Mouse (Mus musculus) MEL (cell line): ENCODE data around the gene Epo. TPM values are rescaled to one million over a fixed set of nuclear protein-coding genes. Genes with fewer than 3 reads are reported as not detected.

ENCODE experiments used
- DNase-seq: peaks from one replicate; pipeline ENCODE4 v3.0.0; 2011; ENCODE audit warnings: low read depth, low spot score
- H3K27ac ChIP-seq: 2 replicates; pipeline ENCODE4 v1.5.1; 2012; ENCODE audit warnings: low read depth, mild to moderate bottlenecking, control low read depth, low read length, moderate library complexity; ENCODE audit not compliant: control insufficient read depth
- H3K27me3 ChIP-seq, 2 experiments: fragments of 150-350 bp in 1 of 2; sonication (generic) in 1 of 2; 2 replicates each; pipeline ENCODE4 v1.6.1; 2012; ENCODE audit warnings: low read length in 2 of 2, mild to moderate bottlenecking in 2 of 2, improper control_type of control experiment in 1 of 2, moderate library complexity in 1 of 2; ENCODE audit not compliant: insufficient read depth in 2 of 2, control insufficient read depth in 1 of 2
- H3K36me3 ChIP-seq, 2 experiments: 2 replicates each; pipeline ENCODE4 v1.6.1; 2012 to 2014; ENCODE audit warnings: low read length in 2 of 2, improper control_type of control experiment in 1 of 2, inconsistent platforms in 1 of 2, mild to moderate bottlenecking in 1 of 2; ENCODE audit not compliant: insufficient read depth in 2 of 2, control insufficient read depth in 1 of 2
- H3K4me1 ChIP-seq, 2 experiments: fragments of 150-350 bp in 1 of 2; sonication (generic) in 1 of 2; 2 replicates each; pipeline ENCODE4 v1.6.1; 2012; ENCODE audit warnings: low read length in 2 of 2, improper control_type of control experiment in 1 of 2, mild to moderate bottlenecking in 1 of 2; ENCODE audit not compliant: insufficient read depth in 2 of 2, control insufficient read depth in 1 of 2
- H3K4me3 ChIP-seq, 2 experiments: fragments of 150-350 bp in 1 of 2; sonication (generic) in 1 of 2; 2 replicates each; pipeline ENCODE4 v1.5.1; 2012; ENCODE audit warnings: low read depth in 2 of 2, low read length in 2 of 2, mild to moderate bottlenecking in 2 of 2, moderate library complexity in 2 of 2, control low read depth in 1 of 2, improper control_type of control experiment in 1 of 2; ENCODE audit not compliant: control insufficient read depth in 1 of 2, insufficient read depth in 1 of 2
- H3K79me2 ChIP-seq: 2 replicates; pipeline ENCODE4 v1.6.1; 2012; ENCODE audit warnings: mild to moderate bottlenecking, low read length, moderate library complexity; ENCODE audit not compliant: control insufficient read depth, poor library complexity, insufficient read depth
- H3K9ac ChIP-seq: 2 replicates; pipeline ENCODE4 v1.6.1; 2012; ENCODE audit warnings: low read depth, mild to moderate bottlenecking, control low read depth, low read length, moderate library complexity; ENCODE audit not compliant: control insufficient read depth, poor library complexity, severe bottlenecking
- H3K9me3 ChIP-seq: fragments of 150-350 bp; sonication (generic); replicated peaks from 2 replicates; pipeline ENCODE4 v1.6.1; 2012; ENCODE audit warnings: mild to moderate bottlenecking, low read length, improper control_type of control experiment, moderate library complexity; ENCODE audit not compliant: insufficient read depth
- CTCF ChIP-seq, 3 experiments: IDR thresholded peaks in 2 of 3; conservative IDR thresholded peaks in 1 of 3; 2 replicates each; pipeline ENCODE4 v1.5.1; 2011 to 2012; ENCODE audit warnings: low read length in 3 of 3, low read depth in 2 of 3, mild to moderate bottlenecking in 2 of 3, improper control_type of control experiment in 1 of 3, inconsistent platforms in 1 of 3, mixed read lengths in 1 of 3, moderate library complexity in 1 of 3; ENCODE audit not compliant: control insufficient read depth in 1 of 3, insufficient read depth in 1 of 3, poor library complexity in 1 of 3, severe bottlenecking in 1 of 3
- E2F4 ChIP-seq: IDR thresholded peaks from 2 replicates; pipeline ENCODE4 v1.6.1; 2011; ENCODE audit warnings: low read depth, low read length, improper control_type of control experiment, borderline replicate concordance
- EP300 ChIP-seq, 2 experiments: IDR thresholded peaks; 2 replicates each; pipeline ENCODE4 v1.6.1; 2011; ENCODE audit warnings: improper control_type of control experiment in 2 of 2, low read length in 2 of 2, low read depth in 1 of 2, mild to moderate bottlenecking in 1 of 2
- ETS1 ChIP-seq: IDR thresholded peaks from 2 replicates; pipeline ENCODE4 v1.6.1; 2012; ENCODE audit warnings: low read depth, mild to moderate bottlenecking, inconsistent platforms, low read length, improper control_type of control experiment, moderate library complexity
- GABPA ChIP-seq: IDR thresholded peaks from 2 replicates; pipeline ENCODE4 v1.6.1; 2012; ENCODE audit warnings: low read depth, mild to moderate bottlenecking, inconsistent platforms, low read length, improper control_type of control experiment, moderate library complexity
- GATA1 ChIP-seq: IDR thresholded peaks from 2 replicates; pipeline ENCODE4 v1.6.1; 2011; ENCODE audit warnings: low read depth, low read length, improper control_type of control experiment
- HCFC1 ChIP-seq: IDR thresholded peaks from 2 replicates; pipeline ENCODE4 v1.6.1; 2012; ENCODE audit warnings: low read depth, mild to moderate bottlenecking, inconsistent platforms, low read length, improper control_type of control experiment, moderate library complexity
- JUND ChIP-seq: IDR thresholded peaks from 2 replicates; pipeline ENCODE4 v1.6.1; 2011; ENCODE audit warnings: low read depth, mild to moderate bottlenecking, improper control_type of control experiment, low read length
- KAT2A ChIP-seq: conservative IDR thresholded peaks from 2 replicates; pipeline ENCODE4 v1.6.1; 2012; ENCODE audit warnings: low read depth, low read length, improper control_type of control experiment, inconsistent platforms
- MAFK ChIP-seq: IDR thresholded peaks from 2 replicates; pipeline ENCODE4 v1.6.1; 2011; ENCODE audit warnings: low read depth, mild to moderate bottlenecking, low read length, improper control_type of control experiment, borderline replicate concordance
- MEF2A ChIP-seq: IDR thresholded peaks from 2 replicates; pipeline ENCODE4 v1.6.1; 2014; ENCODE audit warnings: low read depth, mild to moderate bottlenecking, inconsistent platforms, low read length, improper control_type of control experiment; ENCODE audit not compliant: poor library complexity, insufficient replicate concordance, severe bottlenecking; ENCODE audit errors: extremely low read depth
- MYB ChIP-seq: IDR thresholded peaks from 2 replicates; pipeline ENCODE4 v1.6.1; 2011; ENCODE audit warnings: mild to moderate bottlenecking, low read depth, low read length, improper control_type of control experiment
- MYC ChIP-seq: IDR thresholded peaks from 2 replicates; pipeline ENCODE4 v1.6.1; 2011; ENCODE audit warnings: low read depth, mild to moderate bottlenecking, low read length, improper control_type of control experiment, moderate library complexity
- NRF1 ChIP-seq: IDR thresholded peaks from 2 replicates; pipeline ENCODE4 v1.6.1; 2014; ENCODE audit warnings: low read depth, mild to moderate bottlenecking, inconsistent platforms, low read length, improper control_type of control experiment, moderate library complexity; ENCODE audit not compliant: poor library complexity, insufficient read depth, severe bottlenecking
- POLR2AphosphoS5 ChIP-seq: IDR thresholded peaks from 2 replicates; pipeline ENCODE4 v1.6.1; 2012; ENCODE audit warnings: low read depth, borderline replicate concordance, mild to moderate bottlenecking, inconsistent platforms, low read length, moderate library complexity, mixed read lengths
- RCOR1 ChIP-seq: IDR thresholded peaks from 2 replicates; pipeline ENCODE4 v1.6.1; 2012; ENCODE audit warnings: low read depth, mild to moderate bottlenecking, inconsistent platforms, low read length, improper control_type of control experiment
- SIN3A ChIP-seq: IDR thresholded peaks from 2 replicates; pipeline ENCODE4 v1.6.1; 2012; ENCODE audit warnings: low read length, improper control_type of control experiment, inconsistent platforms
- SMC3 ChIP-seq: IDR thresholded peaks from 2 replicates; pipeline ENCODE4 v1.6.1; 2011; ENCODE audit warnings: low read depth, low read length, improper control_type of control experiment
- TCF12 ChIP-seq: IDR thresholded peaks from 2 replicates; pipeline ENCODE4 v1.6.1; 2014; ENCODE audit warnings: low read depth, mild to moderate bottlenecking, inconsistent platforms, low read length, improper control_type of control experiment, moderate library complexity
- UBTF ChIP-seq: IDR thresholded peaks from 2 replicates; pipeline ENCODE4 v1.6.1; 2012; ENCODE audit warnings: low read depth, mild to moderate bottlenecking, inconsistent platforms, low read length, improper control_type of control experiment, moderate library complexity, borderline replicate concordance; ENCODE audit not compliant: insufficient read depth
- USF1 ChIP-seq: IDR thresholded peaks from 2 replicates; pipeline ENCODE4 v1.6.1; 2014; ENCODE audit warnings: low read depth, mild to moderate bottlenecking, inconsistent platforms, low read length, improper control_type of control experiment, moderate library complexity
- ZC3H11A ChIP-seq: IDR thresholded peaks from 2 replicates; pipeline ENCODE4 v1.6.1; 2012; ENCODE audit warnings: low read depth, mild to moderate bottlenecking, inconsistent platforms, low read length, improper control_type of control experiment
- ZKSCAN1 ChIP-seq: IDR thresholded peaks from 2 replicates; pipeline ENCODE4 v1.6.1; 2012; ENCODE audit warnings: low read depth, mild to moderate bottlenecking, inconsistent platforms, low read length, improper control_type of control experiment, moderate library complexity
- ZMIZ1 ChIP-seq: IDR thresholded peaks from 2 replicates; pipeline ENCODE4 v1.6.1; 2012; ENCODE audit warnings: low read depth, mild to moderate bottlenecking, inconsistent platforms, low read length, improper control_type of control experiment, moderate library complexity
- polyA plus RNA-seq, 2 experiments: library from polyadenylated mRNA; stranded (reverse) in 1 of 2; unstranded in 1 of 2; fragments of >175 nt in 1 of 2; fragments of >200 nt in 1 of 2; gene quantifications; 2 replicates each; pipeline versions ENCODE4 v1.2.1 to v1.2.4; 2012; ENCODE audit warnings: low replicate concordance in 2 of 2, low read depth in 1 of 2; ENCODE audit not compliant: insufficient read length in 2 of 2, insufficient read depth in 1 of 2, missing spikeins in 1 of 2
- total RNA-seq: library from RNA; depleted of rRNA; stranded (reverse); fragments of 300-350 nt; gene quantifications from 2 replicates; pipeline ENCODE4 v1.2.3, GENCODE M21; 2012

Epo gene
- total and polyA plus RNA-seq, 3 experiments: not detected

DNA sequence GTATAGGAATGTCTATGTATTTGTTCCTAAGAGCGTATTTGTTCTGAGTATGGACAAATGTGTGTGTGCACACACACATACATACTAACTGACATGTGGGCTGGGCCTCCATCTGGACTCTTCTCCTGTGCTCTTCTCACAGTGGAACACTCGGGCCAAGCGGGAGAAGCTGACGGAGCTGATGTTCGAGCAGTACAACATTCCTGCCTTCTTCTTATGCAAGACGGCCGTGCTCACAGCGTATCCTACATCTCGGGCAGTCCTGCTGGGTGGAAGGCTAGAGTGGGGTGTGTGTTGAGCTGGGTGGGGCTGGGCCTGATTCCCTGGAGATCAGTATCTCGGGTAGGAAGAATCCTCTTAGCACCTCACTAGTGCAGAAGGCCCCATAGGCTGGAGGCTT lies 29.9 kb upstream of the Epo start:
- TF ChIP-seq MAFK (no peak), MEF2A (no peak), JUND (no peak), E2F4 (no peak), ZC3H11A (no peak), KAT2A (no peak)
- Histone ChIP-seq H3K36me3 (no peaks in the 10 kb centered on the region), H3K27ac (no peak overlapping the region), H3K4me3 (no peak overlapping the region), H3K79me2 (no peaks in the 10 kb centered on the region), H3K27me3 (peaks cover 11 to 29% of the 10 kb centered on the region in 2 experiments), H3K9ac (no peak overlapping the region), H3K4me1 (no peaks in the 10 kb centered on the region), H3K9me3 (no peaks in the 10 kb centered on the region)
- DNase-seq: no peak

GRCm38 (mm10) chr5:137561556-137561955 lies 28.5 kb upstream of the Epo start:
- no peak overlapping the region for H3K9ac ChIP-seq
- H3K4me3 ChIP-seq: no peak overlapping the region
- H3K27me3 ChIP-seq: peaks cover 11 to 36% of the 10 kb centered on the region in 2 experiments
- no peaks in the 10 kb centered on the region for H3K79me2 ChIP-seq
- H3K9me3 ChIP-seq: no peaks in the 10 kb centered on the region
- no peaks in the 10 kb centered on the region for H3K4me1 ChIP-seq
- no peaks in the 10 kb centered on the region for H3K36me3 ChIP-seq
- TF ChIP-seq SMC3 (no peak), ZMIZ1 (no peak), UBTF (no peak), CTCF (IDR thresholded peaks at IDR 0.05 in 2 of 3, conservative IDR thresholded peaks at IDR 0.05 in 1 of 3; ENCODE audit: control insufficient read depth in 1 of 3, insufficient read depth in 1 of 3, low read depth in 2 of 3, low read length in 3 of 3, poor library complexity in 1 of 3, severe bottlenecking in 1 of 3) (no peak), KAT2A (no peak), HCFC1 (no peak)
- TF ChIP-seq, all 39 proteins: peak for 0
- H3K27ac ChIP-seq: no peak overlapping the region
- DNase-seq: no peak

- Histone ChIP-seq H3K9ac (no peak overlapping the region), H3K4me3 (no peak overlapping the region)
- no peak for TF ChIP-seq E2F4
- TF ChIP-seq GABPA: no peak
- TF ChIP-seq POLR2AphosphoS5: no peak
- no peak for TF ChIP-seq ZKSCAN1
- TF ChIP-seq GATA1: no peak
- no peak for TF ChIP-seq EP300 (IDR thresholded peaks at IDR 0.05; ENCODE audit: low read depth in 1 of 2, low read length in 2 of 2)
- TF ChIP-seq USF1: no peak
- no peak for TF ChIP-seq SIN3A
- no peak for TF ChIP-seq NRF1
- no peak for TF ChIP-seq ETS1
- no peak for TF ChIP-seq SMC3
- no peak for TF ChIP-seq RCOR1
- no peak for TF ChIP-seq MYC
- no peak for TF ChIP-seq ZC3H11A
- no peak for TF ChIP-seq MYB
- TF ChIP-seq KAT2A: no peak
- TF ChIP-seq TCF12: no peak
- TF ChIP-seq, all 39 proteins: peak for 0
- H3K36me3 ChIP-seq: no peaks in the 10 kb centered on the region
- peaks cover 7 to 16% of the 10 kb centered on the region in 2 experiments for H3K27me3 ChIP-seq
- no peak for DNase-seq
- 0 out of 4 replicates have a peak, but pooled peaks cover 0 to 4% of the 10 kb centered on the region in 2 experiments for H3K4me1 ChIP-seq
- H3K9me3 ChIP-seq: no peaks in the 10 kb centered on the region
- no peak overlapping the region for H3K27ac ChIP-seq
- H3K79me2 ChIP-seq: no peaks in the 10 kb centered on the region
Observed at GRCm38 (mm10) chr5:137553898-137554297, 20.9 kb upstream of the Epo start.
